Mouse (Mus musculus): ENCODE data around the gene Fuz.

Fuz gene

GRCm38 (mm10) chr7:44888256-44889105, 7.4 kb upstream of the Fuz start:
- no peak for DNase-seq (ENCODE audit: low read depth in 2 of 2, low spot score in 2 of 2)

- no peak for DNase-seq (ENCODE audit: low read depth in 2 of 2, low spot score in 2 of 2)
Observed at GRCm38 (mm10) chr7:44890180-44890579, 5.7 kb upstream of the Fuz start.

GRCm38 (mm10) chr7:44890737-44891136, 5.1 kb upstream of the Fuz start:
- DNase-seq (ENCODE audit: low read depth in 2 of 2, low spot score in 2 of 2) = no peak

- DNase-seq (ENCODE audit: low read depth in 2 of 2, low spot score in 2 of 2) = no peak
Observed at GRCm38 (mm10) chr7:44891611-44892010, 4.3 kb upstream of the Fuz start.

GRCm38 (mm10) chr7:44892276-44892921, 3.5 kb upstream of the Fuz start, which contains the start of gene Med25:
Gene Med25, minus strand, starts transcription at chr7:44892712.
- DNase-seq (ENCODE audit: low read depth in 2 of 2, low spot score in 2 of 2) = peak; percentile 74 to 81

GRCm38 (mm10) chr7:44893197-44893596, 2.7 kb upstream of the Fuz start:
- DNase-seq (ENCODE audit: low read depth in 2 of 2, low spot score in 2 of 2) = no peak

- no peak for DNase-seq (ENCODE audit: low read depth in 2 of 2, low spot score in 2 of 2)
Observed at GRCm38 (mm10) chr7:44894175-44894574, 1.7 kb upstream of the Fuz start.

GRCm38 (mm10) chr7:44895206-44895592, 680 bp upstream of the Fuz start:
- no peak for DNase-seq (ENCODE audit: low read depth in 2 of 2, low spot score in 2 of 2)

GRCm38 (mm10) chr7:44896499-44896898, 620 bp downstream of the Fuz start:
- DNase-seq (ENCODE audit: low read depth in 2 of 2, low spot score in 2 of 2) = no peak

- no peak for DNase-seq (ENCODE audit: low read depth in 2 of 2, low spot score in 2 of 2)
Observed at GRCm38 (mm10) chr7:44898607-44899006, 2.7 kb downstream of the Fuz start.

- DNase-seq (ENCODE audit: low read depth in 2 of 2, low spot score in 2 of 2) = no peak
Observed at GRCm38 (mm10) chr7:44900632-44901031, 4.8 kb downstream of the Fuz start.

GRCm38 (mm10) chr7:44901230-44901722, 5.4 kb downstream of the Fuz start:
- peak; percentile 33 to 46 for DNase-seq (ENCODE audit: low read depth in 2 of 2, low spot score in 2 of 2)

- no peak for DNase-seq (ENCODE audit: low read depth in 2 of 2, low spot score in 2 of 2)
Observed at GRCm38 (mm10) chr7:44905430-44905829, 9.6 kb downstream of the Fuz start.

GRCm38 (mm10) chr7:44908706-44909476, 13.0 kb downstream of the Fuz start:
- peak; percentile 56 to 61 for DNase-seq (ENCODE audit: low read depth in 2 of 2, low spot score in 2 of 2)

- DNase-seq (ENCODE audit: low read depth in 2 of 2, low spot score in 2 of 2) = no peak
Observed at GRCm38 (mm10) chr7:44914396-44914795, 18.5 kb downstream of the Fuz start.

GRCm38 (mm10) chr7:44915314-44915713, 19.4 kb downstream of the Fuz start:
- no peak for DNase-seq (ENCODE audit: low read depth in 2 of 2, low spot score in 2 of 2)

GRCm38 (mm10) chr7:44916191-44916590, 20.3 kb downstream of the Fuz start:
- no peak for DNase-seq (ENCODE audit: low read depth in 2 of 2, low spot score in 2 of 2)

- DNase-seq (ENCODE audit: low read depth in 2 of 2, low spot score in 2 of 2) = no peak
Observed at GRCm38 (mm10) chr7:44916881-44917280, 21.0 kb downstream of the Fuz start.

- no peak for DNase-seq (ENCODE audit: low read depth in 2 of 2, low spot score in 2 of 2)
Observed at GRCm38 (mm10) chr7:44918219-44918618, 22.3 kb downstream of the Fuz start.

- DNase-seq (ENCODE audit: low read depth in 2 of 2, low spot score in 2 of 2) = no peak
Observed at GRCm38 (mm10) chr7:44919127-44919526, 23.2 kb downstream of the Fuz start.

GRCm38 (mm10) chr7:44922530-44922929, 26.7 kb downstream of the Fuz start:
- DNase-seq (ENCODE audit: low read depth in 2 of 2, low spot score in 2 of 2) = no peak

Data from CD8-positive naive resting alpha-beta T cell, adult 2 months (primary cell).